Mouse (Mus musculus) heart, postnatal 0 days (tissue): ENCODE results near the gene Tst. TPM values are rescaled to one million over a fixed set of nuclear protein-coding genes. Genes with fewer than 3 reads are reported as not detected.

ENCODE experiments used
- ATAC-seq: fragments of 200-750 bp; cut with Nextera tagmentation; 2 replicates; pipeline ENCODE4 v1.8.0; 2017; ENCODE audit warnings: low read depth, moderate number of reproducible peaks, moderate library complexity; ENCODE audit not compliant: insufficient read depth
- DNase-seq: peaks from one replicate; pipeline ENCODE4 v3.0.0-alpha.2; 2016; ENCODE audit warnings: low spot score
- H3K27ac ChIP-seq: fragments of 300-500 bp; sonication (generic); 2 replicates; pipeline ENCODE4 v1.5.1; 2014; ENCODE audit warnings: low read depth, mild to moderate bottlenecking
- H3K27me3 ChIP-seq: fragments of 300-500 bp; sonication (generic); 2 replicates; pipeline ENCODE4 v1.6.1; 2014; ENCODE audit warnings: low read length, mixed read lengths; ENCODE audit not compliant: control insufficient read depth, insufficient read depth
- H3K36me3 ChIP-seq: fragments of 300-500 bp; sonication (generic); replicated peaks from 2 replicates; pipeline ENCODE4 v1.6.1; 2014; ENCODE audit warnings: low read length, mixed read lengths; ENCODE audit not compliant: control insufficient read depth, insufficient read depth
- H3K4me1 ChIP-seq: fragments of 300-500 bp; sonication (generic); 2 replicates; pipeline ENCODE4 v1.6.1; 2014; ENCODE audit warnings: antibody characterized with exemption; ENCODE audit not compliant: control insufficient read depth, insufficient read depth
- H3K4me2 ChIP-seq: fragments of 300-500 bp; sonication (generic); 2 replicates; pipeline ENCODE4 v1.6.1; 2014; ENCODE audit warnings: low read depth, mild to moderate bottlenecking, low read length, moderate library complexity
- H3K4me3 ChIP-seq: fragments of 300-500 bp; sonication (generic); 2 replicates; pipeline ENCODE4 v1.5.1; 2014; ENCODE audit warnings: low read depth, low read length
- H3K9ac ChIP-seq: fragments of 300-500 bp; sonication (generic); replicated peaks from 2 replicates; pipeline ENCODE4 v1.6.1; 2014; ENCODE audit warnings: low read depth, low read length, mixed read lengths
- H3K9me3 ChIP-seq: fragments of 300-500 bp; sonication (generic); replicated peaks from 2 replicates; pipeline ENCODE4 v1.6.1; 2016; ENCODE audit warnings: low read length; ENCODE audit not compliant: control insufficient read depth
- CTCF ChIP-seq: IDR thresholded peaks from 2 replicates; pipeline ENCODE4 v1.5.1; 2016; ENCODE audit warnings: antibody characterized with exemption, control low read depth, low read depth
- EP300 ChIP-seq: IDR thresholded peaks from 2 replicates; pipeline ENCODE4 v1.6.1; 2016; ENCODE audit warnings: antibody characterized with exemption, low read depth
- WGBS: fragments of 180-500 bp; shearing (Covaris S2); extraction: QIAGEN DNeasy Blood & Tissue Kit; methylation state at CpG from one replicate; pipeline ENCODE4 v1.1.7; 2014; 5-methylcytosine and 5-hydroxymethylcytosine counted together
- polyA plus RNA-seq: library from polyadenylated mRNA; unstranded; fragments of >200 nt; fragmentation: Nextera tagmentation; extraction: Ambion mirVana; gene quantifications from 2 replicates; pipeline ENCODE4 v1.2.1, GENCODE M21; 2015
- total RNA-seq: library from RNA; depleted of rRNA; stranded (reverse); fragments of >200 nt; gene quantifications from 2 replicates; pipeline ENCODE4 v1.2.3, GENCODE M21; 2014; ENCODE audit warnings: low replicate concordance

Tst gene
- total and polyA plus RNA-seq, 2 experiments from 2014 or later: 21.9 to 50.9 TPM

- peaks cover 9% of the 10 kb centered on the region; the same call in 1 of the 2 replicates for H3K4me1 ChIP-seq
- H3K4me2 ChIP-seq: no peak overlapping the region
- DNase-seq (peak; percentile 61), ATAC-seq (peak; percentile 39; the same call in 1 of the 2 replicates)
- H3K9ac ChIP-seq: no peak overlapping the region
- TF ChIP-seq EP300 (no peak), CTCF (no peak)
- peak overlapping the region; percentile 63 for H3K27ac ChIP-seq
- no peaks in the 10 kb centered on the region for H3K36me3 ChIP-seq
- WGBS: 25% methylated on average over 7 of the region's 7 CpGs
- H3K4me3 ChIP-seq: no peak overlapping the region
- H3K9me3 ChIP-seq: no peaks in the 10 kb centered on the region
- no peaks in the 10 kb centered on the region for H3K27me3 ChIP-seq
Observed at GRCm38 (mm10) chr15:78449694-78450418, 44.1 kb upstream of the Tst start.

GRCm38 (mm10) chr15:78449131-78449530, 43.4 kb upstream of the Tst start:
- 43% methylated on average over 6 of the region's 6 CpGs for WGBS
- peak overlapping the region; percentile 63 for H3K27ac ChIP-seq
- no peaks in the 10 kb centered on the region for H3K9me3 ChIP-seq

GRCm38 (mm10) chr15:78447746-78448535, 42.2 kb upstream of the Tst start:
- peak; percentile 54 for ATAC-seq

More at GRCm38 (mm10) chr15:78449131-78449530, 43.4 kb upstream of the Tst start:
- peak; percentile 45 for DNase-seq
- Histone ChIP-seq H3K4me1 (peaks cover 9% of the 10 kb centered on the region; the same call in 1 of the 2 replicates), H3K27me3 (no peaks in the 10 kb centered on the region), H3K36me3 (no peaks in the 10 kb centered on the region), H3K4me3 (no peak overlapping the region), H3K9ac (no peak overlapping the region), H3K4me2 (no peak overlapping the region)
- ATAC-seq: 0 out of 2 replicates have a peak, but pooled peaks have one; percentile 24
- TF ChIP-seq EP300 (no peak), CTCF (no peak)

GRCm38 (mm10) chr15:78447121-78447520, 41.4 kb upstream of the Tst start:
- Histone ChIP-seq H3K36me3 (no peaks in the 10 kb centered on the region), H3K9me3 (no peaks in the 10 kb centered on the region), H3K27ac (no peak overlapping the region), H3K9ac (no peak overlapping the region), H3K4me1 (peaks cover 9% of the 10 kb centered on the region; the same call in 1 of the 2 replicates), H3K27me3 (no peaks in the 10 kb centered on the region), H3K4me3 (no peak overlapping the region), H3K4me2 (no peak overlapping the region)
- TF ChIP-seq EP300: no peak
- TF ChIP-seq CTCF: no peak
- 34% methylated on average over 7 of the region's 7 CpGs for WGBS
- DNase-seq: no peak
- ATAC-seq: no peak

More at GRCm38 (mm10) chr15:78447746-78448535, 42.2 kb upstream of the Tst start:
- peak overlapping the region; percentile 45 for H3K4me3 ChIP-seq
- H3K4me1 ChIP-seq: peaks cover 9% of the 10 kb centered on the region; the same call in 1 of the 2 replicates
- under 1% methylated on average over 22 of the region's 22 CpGs for WGBS
- H3K9ac ChIP-seq: peak overlapping the region; percentile 57
- no peaks in the 10 kb centered on the region for H3K9me3 ChIP-seq
- peak overlapping the region; percentile 85 for H3K4me2 ChIP-seq
- H3K36me3 ChIP-seq: no peaks in the 10 kb centered on the region
- peak overlapping the region; percentile 85 for H3K27ac ChIP-seq
- TF ChIP-seq EP300 (0 out of 2 replicates have a peak, but pooled peaks have one; percentile 22), CTCF (peak; percentile 92)
- H3K27me3 ChIP-seq: no peaks in the 10 kb centered on the region
- peak; percentile 83 for DNase-seq

GRCm38 (mm10) chr15:78443857-78444256, 38.1 kb upstream of the Tst start:
- no peaks in the 10 kb centered on the region for H3K4me1 ChIP-seq
- ATAC-seq: no peak

More at GRCm38 (mm10) chr15:78443857-78444256, 38.1 kb upstream of the Tst start:
- Histone ChIP-seq H3K4me3 (no peak overlapping the region), H3K27me3 (no peaks in the 10 kb centered on the region), H3K27ac (no peak overlapping the region), H3K9me3 (no peaks in the 10 kb centered on the region), H3K4me2 (no peak overlapping the region), H3K36me3 (no peaks in the 10 kb centered on the region), H3K9ac (no peak overlapping the region)
- TF ChIP-seq CTCF (no peak), EP300 (no peak)
- no peak for DNase-seq
- WGBS: 59% methylated on average over 6 of the region's 6 CpGs
